26 mouse cellular contexts compared by ENCODE assay signal in genomic region chr17:84628611-84629010, GRCm38 (mm10). TPM values are rescaled to one million over a fixed set of nuclear protein-coding genes. Genes with fewer than 3 reads are reported as not detected.
DNase-seq lines count a peak whose midpoint lies in the region; TF ChIP-seq lines count a peak whose summit lies in the region.
"Had no signal": no experiment of that assay in that cellular context is flagged by ENCODE, and none has a peak within 500 bp of the region (broad histone marks: within the 10 kb centered on the region; RNA-seq: fewer than 3 reads in every experiment).

No protein-coding gene starts in this region.

- H3K9me3 ChIP-seq in heart, embryonic 10.5 days = no peaks in the 10 kb centered on the region
- H3K9me3 ChIP-seq: forebrain, embryonic 10.5 days; G1E; intestine, embryonic 15.5 days had no signal

- intact Hi-C loops in heart, adult 2 months (cut with DNase I) = no loop called here

- H3K9ac ChIP-seq in heart, adult 2 months (ENCODE audit: low read depth, low read length) = no peak overlapping the region
- H3K9ac ChIP-seq: hindbrain, embryonic 14.5 days; intestine, embryonic 15.5 days had no signal

- H3K79me2 ChIP-seq in heart, adult 2 months (replicated peaks; ENCODE audit: control insufficient read depth, insufficient read depth, low read length) = no peaks in the 10 kb centered on the region

- no peak overlapping the region for H3K27ac ChIP-seq in heart, embryonic 10.5 days
- H3K27ac ChIP-seq in heart, adult 2 months = no peak overlapping the region
- H3K27ac ChIP-seq: forebrain, embryonic 10.5 days; gastrocnemius, adult 2 months; hindbrain, embryonic 10.5 days; hindbrain, embryonic 14.5 days; intestine, embryonic 15.5 days had no signal

- no peak for TF ChIP-seq POLR2A in heart, adult 2 months (IDR thresholded peaks at IDR 0.05; ENCODE audit: insufficient read depth, low read depth, low read length)

- H3K4me3 ChIP-seq in heart, embryonic 10.5 days = no peak overlapping the region
- H3K4me3 ChIP-seq in heart, adult 2 months = no peak overlapping the region
- H3K4me3 ChIP-seq: erythroblast, embryonic 14.5 days; forebrain, embryonic 10.5 days; gastrocnemius, adult 2 months; hindbrain, embryonic 10.5 days; intestine, embryonic 15.5 days had no signal

- TF ChIP-seq EP300 in heart, adult 2 months (IDR thresholded peaks at IDR 0.05; ENCODE audit: insufficient read depth, low read depth, low read length) = no peak

- TF ChIP-seq CTCF in heart, adult 2 months (IDR thresholded peaks at IDR 0.05) = no peak

- peak; percentile 52 to 74 for DNase-seq in adrenal gland, adult (ENCODE audit: inconsistent age in 2 of 2, low spot score in 1 of 2)
- no peak for DNase-seq in adrenal gland, postnatal 25 days
- DNase-seq in heart, embryonic 10.5 days (ENCODE audit: low spot score) = peak; percentile 45
- DNase-seq in heart, adult 2 months = no peak
- DNase-seq in adrenal gland, postnatal 14 days = peak; percentile 27
- no peak for DNase-seq in adipocyte (ENCODE audit: low spot score)
- no peak for DNase-seq in urinary bladder, postnatal 14 days (ENCODE audit: low spot score)
- DNase-seq: B cell, adult 2 months; cerebellum, adult 11-12 months; cerebellum, adult 9-10 months; cerebellum, postnatal 25 days; gastrocnemius, adult 2 months; gastrocnemius, postnatal 25 days; kidney, adult 18-20 months had no signal

- H3K27me3 ChIP-seq in heart, embryonic 10.5 days (ENCODE audit: insufficient read depth, poor library complexity, severe bottlenecking) = no peaks in the 10 kb centered on the region
- no peaks in the 10 kb centered on the region for H3K27me3 ChIP-seq in heart, adult 2 months (ENCODE audit: control insufficient read depth, insufficient read depth, low read length)
- H3K27me3 ChIP-seq: intestine, embryonic 15.5 days had no signal

- WGBS in heart, embryonic 10.5 days = 79% methylated on average over 9 of the region's 9 CpGs
- 83% methylated on average over 9 of the region's 9 CpGs for WGBS in heart, adult 2 months

- no peaks in the 10 kb centered on the region for H3K36me3 ChIP-seq in heart, embryonic 10.5 days
- no peaks in the 10 kb centered on the region for H3K36me3 ChIP-seq in heart, adult 2 months (ENCODE audit: control insufficient read depth, insufficient read depth, low read length)
- H3K36me3 ChIP-seq: G1E; intestine, embryonic 15.5 days had no signal

- peaks cover 6% of the 10 kb centered on the region for H3K4me1 ChIP-seq in heart, embryonic 10.5 days
- no peaks in the 10 kb centered on the region for H3K4me1 ChIP-seq in heart, adult 2 months (ENCODE audit: control insufficient read depth, insufficient read depth, low read length)

RNA-seq across cellular contexts. Expression of gene Dync2li1, which starts 2.3 kb away (rescaled TPM):
- total RNA-seq in adrenal gland, postnatal 25 days (2021) = 22.4 and 22.6 TPM in 2 replicates
- polyA plus RNA-seq in heart, embryonic 10.5 days (2016; fragmentation: Nextera tagmentation; extraction: Ambion mirVana) = 9.9 and 17.2 TPM in 2 replicates
- total RNA-seq in heart, adult 2 months (2021) = 1 to 10 TPM; 2.7 to 3.5 TPM
- 2.9 and 3.2 TPM in 2 replicates for polyA plus RNA-seq in heart, adult 2 months (2012; rRNA removed)
- total RNA-seq in adrenal gland, postnatal 14 days (2021) = 21.7 and 21.9 TPM in 2 replicates
- total RNA-seq: G1E had no signal
- polyA plus RNA-seq: erythroblast, embryonic 14.5 days; G1E had no signal

RNA-seq across cellular contexts. Expression of gene Abcg8, which starts 47.5 kb away (rescaled TPM):
- total RNA-seq in adrenal gland, postnatal 25 days (2021) = 0.09 and 0.81 TPM in 2 replicates
- polyA plus RNA-seq in heart, embryonic 10.5 days (2016; fragmentation: Nextera tagmentation; extraction: Ambion mirVana) = 0.09 TPM in 1 of 2 replicates, not detected in the other
- not detected for total RNA-seq in heart, adult 2 months (2021)
- 0.06 TPM in 1 of 2 replicates, not detected in the other for polyA plus RNA-seq in heart, adult 2 months (2012; rRNA removed)
- total RNA-seq in adrenal gland, postnatal 14 days (2021) = 0.49 and 17.1 TPM in 2 replicates
- total RNA-seq: adrenal gland, adult 18-20 months; gastrocnemius, adult 2 months; gastrocnemius, postnatal 25 days; granulocyte monocyte progenitor cell, adult 5-6 weeks; heart, postnatal 25 days had no signal
- polyA plus RNA-seq: CD4-positive, CD25-positive, alpha-beta regulatory T cell, adult 4 months; cortical plate, adult 2 months; erythroblast, embryonic 14.5 days; G1E; heart, embryonic 11.5 days had no signal

RNA-seq across cellular contexts. Expression of gene Abcg5, which starts 54.2 kb away (rescaled TPM):
- total RNA-seq in adrenal gland, postnatal 25 days (2021) = 0.12 and 1.3 TPM in 2 replicates
- polyA plus RNA-seq in heart, embryonic 10.5 days (2016; fragmentation: Nextera tagmentation; extraction: Ambion mirVana) = 0.65 TPM in 2 replicates
- not detected for total RNA-seq in heart, adult 2 months (2021)
- 0.09 TPM in 1 of 2 replicates, not detected in the other for polyA plus RNA-seq in heart, adult 2 months (2012; rRNA removed)
- total RNA-seq in adrenal gland, postnatal 14 days (2021) = 1.3 and 22.2 TPM in 2 replicates
- total RNA-seq: adrenal gland, adult 18-20 months; gastrocnemius, adult 2 months; gastrocnemius, postnatal 25 days; granulocyte monocyte progenitor cell, adult 5-6 weeks; heart, postnatal 25 days had no signal
- polyA plus RNA-seq: CD4-positive, CD25-positive, alpha-beta regulatory T cell, adult 4 months; erythroblast, embryonic 14.5 days; G1E had no signal

Comparison
In these comparisons a context has a peak if more than half of its experiments do, and no peak if none do; other contexts are left out.
1. DNase-seq: peak in adrenal gland, adult (2 of 2), heart, embryonic 10.5 days (single experiment) and adrenal gland, postnatal 14 days (single experiment); none in adrenal gland, postnatal 25 days (single experiment), heart, adult 2 months (0 of 2), adipocyte (single experiment) and urinary bladder, postnatal 14 days (single experiment).